Mouse (Mus musculus) cortical plate, adult 2 months (tissue): Measurements from ENCODE around the gene Klk1b1.

Experiments
- CTCF ChIP-seq: fragments of 200-500 bp; IDR thresholded peaks from 2 replicates; pipeline ENCODE4 v1.5.1; 2011; ENCODE audit warnings: mild to moderate bottlenecking, control low read depth, low read length; ENCODE audit not compliant: insufficient read depth; ENCODE audit errors: extremely low read depth
- POLR2A ChIP-seq: fragments of 200-500 bp; IDR thresholded peaks from 2 replicates; pipeline ENCODE4 v1.6.1; 2011; ENCODE audit warnings: mild to moderate bottlenecking, low read length, control low read depth; ENCODE audit not compliant: insufficient read depth; ENCODE audit errors: extremely low read depth

GRCm38 (mm10) chr7:44015071-44015470 lies 48.5 kb downstream of the Klk1b1 start:
- TF ChIP-seq CTCF: no peak
- TF ChIP-seq POLR2A: no peak
